Mouse (Mus musculus) layer of hippocampus, adult 8-10 months (tissue): ENCODE measurements around the gene Rinl. TPM values are rescaled to one million over a fixed set of nuclear protein-coding genes. Genes with fewer than 3 reads are reported as not detected.
A peak's percentile ranks its signal among the peaks of the same experiment; 100 is the strongest.

ENCODE experiments used
- DNase-seq, 2 experiments: peaks; one replicate each; pipeline ENCODE4 v3.0.0; 2022; ENCODE audit warnings: low spot score in 2 of 2
- total RNA-seq, 4 experiments: library from RNA; stranded (reverse); gene quantifications; 2 replicates each; pipeline ENCODE4 v1.2.4; 2022

Gene Rinl
- total RNA-seq, 4 experiments from 2014 or later = 2.5 to 5.3 (median 3.8) TPM

GRCm38 (mm10) chr7:28808957-28809393 lies 20.2 kb downstream of the Rinl start:
- DNase-seq = peak; percentile 91 to 94

GRCm38 (mm10) chr7:28809401-28810089 lies 20.8 kb downstream of the Rinl start:
- DNase-seq = peak in 1 of 2 experiments; percentile 57

DNA sequence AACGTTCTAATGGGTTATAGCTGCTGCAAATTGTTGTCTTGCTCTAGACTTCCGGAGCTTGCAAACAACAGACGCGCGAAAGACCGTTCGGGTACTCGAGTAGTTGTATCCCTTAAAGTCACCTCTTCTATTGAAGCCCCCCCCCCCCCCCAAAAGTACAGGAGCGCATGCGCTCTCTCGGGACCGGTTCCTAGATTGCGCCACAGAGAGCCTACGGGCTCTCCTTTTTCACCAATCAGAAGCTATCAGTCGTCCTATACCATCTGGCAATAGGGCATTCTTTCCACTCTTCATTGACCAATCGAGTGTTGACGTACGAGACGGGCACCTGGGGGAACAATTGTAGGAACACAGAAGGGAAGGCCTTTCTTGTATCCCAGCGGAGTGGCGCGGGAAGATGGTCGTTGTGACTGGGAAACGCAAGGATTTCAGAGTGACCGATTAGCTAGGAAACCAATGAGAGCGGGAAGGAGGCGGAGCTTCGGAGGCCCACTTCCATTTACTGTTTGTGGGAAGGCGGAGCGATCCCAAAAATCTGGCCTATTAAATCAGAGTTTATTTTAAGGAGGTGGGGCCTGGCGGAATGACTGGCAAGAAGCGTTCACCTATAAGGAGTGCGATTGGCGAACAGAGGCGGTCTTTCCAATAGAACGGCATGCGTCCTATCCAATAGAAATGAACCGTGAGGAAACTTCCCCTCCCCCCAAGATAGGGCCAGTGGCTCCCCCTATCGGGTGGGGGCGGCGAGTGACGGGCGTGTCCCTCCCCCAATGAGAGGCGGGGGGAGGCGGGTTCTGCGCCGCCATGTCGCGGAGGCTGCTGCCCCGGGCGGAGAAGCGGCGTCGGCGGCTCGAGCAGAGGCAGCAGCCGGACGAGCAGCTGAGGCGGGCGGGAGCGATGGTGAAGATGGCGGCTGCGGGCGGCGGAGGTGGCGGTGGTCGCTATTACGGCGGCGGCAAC lies 21.6 kb downstream of the Rinl start:
- DNase-seq = peak; percentile 99

DNA sequence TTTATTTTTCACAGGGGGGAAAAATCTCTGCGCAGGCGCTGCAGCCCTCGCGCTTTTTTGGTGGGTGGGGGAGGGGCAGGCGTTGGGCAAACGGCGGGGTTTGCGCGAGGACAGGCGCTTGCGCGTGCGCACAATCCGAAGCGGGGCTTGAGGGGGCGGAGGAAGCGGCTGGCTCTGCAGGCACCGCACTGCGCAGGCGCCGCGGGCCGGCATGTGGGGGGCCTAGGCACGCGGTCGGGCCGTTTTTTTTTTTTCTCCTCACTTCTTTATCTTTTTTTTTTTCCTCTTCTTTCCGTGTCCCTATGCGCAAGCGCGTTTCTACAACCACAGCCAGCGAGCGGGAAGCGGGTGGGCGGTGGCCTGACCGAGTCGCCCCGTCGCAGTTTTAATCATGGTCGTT lies 22.5 kb downstream of the Rinl start:
- peak; percentile 79 to 85 for DNase-seq

- no peak for DNase-seq
Measured at GRCm38 (mm10) chr7:28811640-28812275, 23.0 kb downstream of the Rinl start.

DNA sequence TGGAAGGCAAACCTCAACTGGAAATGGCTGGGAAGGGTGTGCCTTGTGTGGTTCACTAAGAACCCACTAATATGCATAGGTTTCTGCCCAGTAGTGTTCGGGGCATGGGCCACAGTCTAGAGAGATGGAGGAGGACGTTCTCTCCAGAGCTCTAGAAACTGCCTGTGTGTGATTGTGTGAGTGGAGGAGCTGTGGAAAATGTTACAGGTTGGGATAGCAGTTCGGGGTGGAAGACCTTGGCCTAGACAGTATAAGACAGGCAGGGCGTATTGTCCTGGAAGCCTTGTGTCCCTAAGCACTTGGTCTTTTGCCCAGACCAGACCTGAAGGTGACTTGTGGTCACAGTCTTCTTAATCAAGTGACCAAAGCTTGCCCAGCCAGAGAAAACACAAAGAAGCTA lies 23.7 kb downstream of the Rinl start:
- no peak for DNase-seq

GRCm38 (mm10) chr7:28812949-28813348 lies 24.2 kb downstream of the Rinl start:
- no peak for DNase-seq

- DNase-seq = no peak
Measured at GRCm38 (mm10) chr7:28814306-28815034, 25.7 kb downstream of the Rinl start.

- DNase-seq = no peak
Measured at GRCm38 (mm10) chr7:28815230-28815629, 26.5 kb downstream of the Rinl start.

GRCm38 (mm10) chr7:28816201-28816600 lies 27.4 kb downstream of the Rinl start:
- no peak for DNase-seq

DNA sequence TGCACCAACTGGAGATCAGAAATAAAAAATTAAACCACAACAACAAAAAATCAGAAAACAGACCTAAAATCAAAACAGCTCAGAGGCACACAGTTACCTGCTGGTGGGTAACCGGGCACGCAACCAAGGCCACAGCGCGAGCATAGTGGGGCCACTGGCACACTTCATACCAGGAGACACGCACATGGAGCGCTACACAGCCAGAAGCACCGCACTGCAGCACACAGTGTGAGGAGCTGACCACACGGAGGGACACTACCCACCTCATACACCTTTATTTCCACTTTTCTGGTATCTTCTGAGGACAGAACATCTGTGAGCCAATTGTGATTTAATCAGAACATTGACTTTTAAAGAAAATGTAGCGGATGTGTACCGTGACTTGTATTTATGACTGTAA lies 28.2 kb downstream of the Rinl start:
- no peak for DNase-seq

DNA sequence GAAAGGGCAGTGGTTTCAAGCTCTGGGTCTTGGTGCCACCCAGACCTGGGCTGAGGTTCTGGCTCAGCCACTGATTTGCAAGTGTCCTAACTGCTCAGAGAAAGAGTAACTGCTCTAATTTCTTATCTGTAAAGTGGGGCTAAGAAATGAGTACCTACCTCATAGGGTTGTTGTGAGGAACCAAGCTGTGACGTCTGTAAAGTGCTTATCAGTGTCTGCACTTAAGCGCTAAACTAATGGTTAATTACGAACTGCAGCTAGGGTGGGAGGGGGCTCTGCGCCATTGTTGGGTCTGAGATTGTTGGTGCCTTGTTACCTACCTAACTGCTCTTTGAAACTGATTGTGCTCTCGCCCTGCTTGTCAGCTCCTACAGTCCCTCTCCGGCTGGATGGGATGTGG lies 28.8 kb downstream of the Rinl start:
- DNase-seq = no peak

- no peak for DNase-seq
Measured at GRCm38 (mm10) chr7:28817957-28818356, 29.2 kb downstream of the Rinl start.

GRCm38 (mm10) chr7:28818436-28818835 lies 29.7 kb downstream of the Rinl start:
- no peak for DNase-seq

DNA sequence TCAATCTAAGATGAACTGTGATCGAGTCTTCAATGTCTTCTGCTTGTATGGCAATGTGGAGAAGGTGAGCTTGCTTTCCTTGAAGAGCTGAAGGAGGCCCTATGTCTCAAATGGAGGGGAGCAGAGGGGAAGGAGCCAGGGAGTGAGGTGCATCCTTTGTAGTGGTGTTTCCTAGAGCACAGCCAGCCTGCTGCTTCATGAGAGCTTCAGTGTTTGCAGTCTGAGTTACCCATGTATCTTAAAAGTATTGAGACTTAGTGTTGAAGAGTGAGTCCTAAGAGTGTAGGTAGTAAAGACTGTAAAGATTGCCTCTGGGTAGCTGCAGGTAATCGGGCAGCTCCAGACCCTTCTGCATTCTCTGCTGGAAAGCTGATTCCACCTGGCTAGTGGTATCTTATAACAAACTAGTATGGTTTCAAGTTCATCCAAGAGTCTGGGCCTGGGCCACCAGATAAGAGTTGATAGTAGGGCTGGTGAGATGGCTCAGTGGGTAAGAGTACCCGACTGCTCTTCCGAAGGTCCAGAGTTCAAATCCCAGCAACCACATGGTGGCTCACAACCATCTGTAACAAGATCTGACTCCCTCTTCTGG lies 30.2 kb downstream of the Rinl start:
- no peak for DNase-seq

- DNase-seq = no peak
Measured at GRCm38 (mm10) chr7:28819571-28819970, 30.8 kb downstream of the Rinl start.

GRCm38 (mm10) chr7:28820358-28821260 lies 31.8 kb downstream of the Rinl start:
- no peak for DNase-seq

GRCm38 (mm10) chr7:28821261-28821831 lies 32.6 kb downstream of the Rinl start:
- peak; percentile 78 to 84 for DNase-seq

- no peak for DNase-seq
Measured at GRCm38 (mm10) chr7:28822556-28822955, 33.8 kb downstream of the Rinl start.
